Comparison of ENCODE assay signal across 19 mouse cellular contexts in the genomic region with DNA sequence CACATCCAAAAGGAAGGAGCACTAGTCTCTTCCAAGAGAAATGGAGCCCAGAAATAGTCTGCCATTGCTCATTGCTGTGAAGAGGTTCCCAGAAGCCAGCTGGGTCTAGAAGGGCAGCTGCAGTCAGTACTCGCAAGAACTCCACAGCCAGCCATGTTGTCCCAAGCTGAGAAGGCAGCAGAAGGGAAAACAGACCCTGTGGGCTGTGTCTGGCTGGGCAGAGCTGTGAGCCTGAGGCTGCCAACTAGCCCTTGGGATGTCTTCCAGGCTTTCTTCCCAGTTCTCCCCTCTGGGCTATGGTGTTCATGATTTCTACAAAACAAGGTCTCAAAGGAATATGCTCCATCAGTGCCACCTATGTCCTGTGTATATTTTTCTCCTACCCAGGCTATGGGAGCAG.
DNase-seq lines count a peak whose midpoint lies in the region; ATAC-seq and TF ChIP-seq lines count a peak whose summit lies in the region.
"Had no signal": no experiment of that assay in that cellular context is flagged by ENCODE, and none has a peak within 500 bp of the region (broad histone marks: within the 10 kb centered on the region; RNA-seq: fewer than 3 reads in every experiment).

No protein-coding gene starts in this region.

- 0 out of 2 replicates have a peak, but pooled peaks have one; percentile 3 for ATAC-seq in forebrain, embryonic 15.5 days (replicated peaks)
- no peak for ATAC-seq in forebrain, embryonic 13.5 days
- ATAC-seq in erythroid progenitor cell, adult 5-6 weeks (replicated peaks; ENCODE audit: low FRiP score, poor library complexity, severe bottlenecking): no peak
- ATAC-seq: hindbrain, embryonic 16.5 days; inflammation-experienced regulatory T-cells, adult 6 months; intestine, postnatal 0 days had no signal

- no peaks in the 10 kb centered on the region for H3K27me3 ChIP-seq in forebrain, embryonic 15.5 days
- H3K27me3 ChIP-seq in forebrain, embryonic 13.5 days: no peaks in the 10 kb centered on the region
- H3K27me3 ChIP-seq: hindbrain, embryonic 12.5 days had no signal

- no peaks in the 10 kb centered on the region for H3K36me3 ChIP-seq in forebrain, embryonic 15.5 days
- H3K36me3 ChIP-seq in forebrain, embryonic 13.5 days (ENCODE audit: poor library complexity, severe bottlenecking): no peaks in the 10 kb centered on the region
- H3K36me3 ChIP-seq: embryonic facial prominence, embryonic 10.5 days; forebrain, embryonic 10.5 days; heart, embryonic 10.5 days; hindbrain, embryonic 12.5 days had no signal

- H3K4me3 ChIP-seq in forebrain, embryonic 15.5 days: no peak overlapping the region
- H3K4me3 ChIP-seq in forebrain, embryonic 13.5 days: no peak overlapping the region
- no peak overlapping the region for H3K4me3 ChIP-seq in layer of hippocampus, adult 2 months
- H3K4me3 ChIP-seq: embryonic facial prominence, embryonic 10.5 days; forebrain, embryonic 10.5 days; heart, embryonic 10.5 days; hindbrain, embryonic 12.5 days had no signal

- H3K4me2 ChIP-seq in forebrain, embryonic 15.5 days (replicated peaks): no peak overlapping the region
- no peak overlapping the region for H3K4me2 ChIP-seq in forebrain, embryonic 13.5 days
- H3K4me2 ChIP-seq: hindbrain, embryonic 12.5 days had no signal

- no peak overlapping the region for H3K9ac ChIP-seq in forebrain, embryonic 15.5 days (replicated peaks)
- no peak overlapping the region for H3K9ac ChIP-seq in forebrain, embryonic 13.5 days
- H3K9ac ChIP-seq: hindbrain, embryonic 12.5 days had no signal

- H3K4me1 ChIP-seq in forebrain, embryonic 15.5 days: peaks cover 4% of the 10 kb centered on the region; the same call in 1 of the 2 replicates
- H3K4me1 ChIP-seq in forebrain, embryonic 13.5 days: 0 out of 2 replicates have a peak, but pooled peaks cover 15% of the 10 kb centered on the region
- H3K4me1 ChIP-seq: embryonic facial prominence, embryonic 10.5 days; hindbrain, embryonic 12.5 days had no signal

- no peaks in the 10 kb centered on the region for H3K9me3 ChIP-seq in forebrain, embryonic 15.5 days
- H3K9me3 ChIP-seq in forebrain, embryonic 13.5 days (replicated peaks): no peaks in the 10 kb centered on the region
- H3K9me3 ChIP-seq: embryonic facial prominence, embryonic 10.5 days; forebrain, embryonic 10.5 days; heart, embryonic 10.5 days; hindbrain, embryonic 12.5 days had no signal

- no peak overlapping the region for H3K27ac ChIP-seq in forebrain, embryonic 15.5 days (replicated peaks)
- H3K27ac ChIP-seq in forebrain, embryonic 13.5 days: no peak overlapping the region
- no peak overlapping the region for H3K27ac ChIP-seq in layer of hippocampus, adult 2 months
- H3K27ac ChIP-seq: embryonic facial prominence, embryonic 10.5 days; forebrain, embryonic 10.5 days; heart, embryonic 10.5 days; hindbrain, embryonic 12.5 days had no signal

- no peak for TF ChIP-seq CTCF in layer of hippocampus, adult 2 months (conservative IDR thresholded peaks at IDR 0.05)

- WGBS in forebrain, embryonic 15.5 days: 77% methylated on average over 1 of the region's 1 CpGs
- WGBS in forebrain, embryonic 13.5 days: 95% methylated on average over 1 of the region's 1 CpGs

- peak; percentile 10 for DNase-seq in cerebellum, adult 11-12 months
- DNase-seq in cerebellum, adult 9-10 months: no peak
- peak; percentile 34 for DNase-seq in layer of hippocampus, adult 9-11 months
- DNase-seq in layer of hippocampus, adult 2 months (ENCODE audit: low spot score in 2 of 2): no peak
- DNase-seq: adrenal gland, postnatal 25 days; gastrocnemius, postnatal 10 days; heart, adult 18-20 months; heart, postnatal 10 days; heart, postnatal 4 days had no signal

Comparison
In these comparisons a context has a peak if more than half of its experiments do, and no peak if none do; other contexts are left out.
1. DNase-seq: peak in cerebellum, adult 11-12 months (single experiment) and layer of hippocampus, adult 9-11 months (single experiment); none in cerebellum, adult 9-10 months (single experiment) and layer of hippocampus, adult 2 months (0 of 2).